Mouse (Mus musculus) lung, postnatal 0 days (tissue): Measurements from ENCODE around the gene Ints14. TPM values are rescaled to one million over a fixed set of nuclear protein-coding genes. Genes with fewer than 3 reads are reported as not detected.

Experiments used
- ATAC-seq: fragments of 200-750 bp; cut with Nextera tagmentation; 2 replicates; pipeline ENCODE4 v1.8.0; 2017; ENCODE audit warnings: moderate library complexity
- DNase-seq: peaks from one replicate; pipeline ENCODE4 v3.0.0-alpha.2; 2016; ENCODE audit warnings: low spot score
- H3K27ac ChIP-seq: fragments of 300-500 bp; sonication (generic); 2 replicates; pipeline ENCODE4 v1.5.1; 2014; ENCODE audit warnings: antibody characterized with exemption, mild to moderate bottlenecking, low read length, mixed read lengths
- H3K27me3 ChIP-seq: fragments of 300-500 bp; sonication (generic); replicated peaks from 2 replicates; pipeline ENCODE4 v1.6.1; 2014; ENCODE audit warnings: low read length, mixed read lengths; ENCODE audit not compliant: insufficient read depth
- H3K36me3 ChIP-seq: fragments of 300-500 bp; sonication (generic); 2 replicates; pipeline ENCODE4 v1.6.1; 2014; ENCODE audit warnings: low read length, mixed read lengths; ENCODE audit not compliant: insufficient read depth
- H3K4me1 ChIP-seq: fragments of 300-500 bp; sonication (generic); 2 replicates; pipeline ENCODE4 v1.6.1; 2014; ENCODE audit warnings: antibody characterized with exemption, low read depth, low read length, mixed read lengths; ENCODE audit not compliant: insufficient read depth
- H3K4me2 ChIP-seq: fragments of 300-500 bp; sonication (generic); replicated peaks from 2 replicates; pipeline ENCODE4 v1.6.1; 2014; ENCODE audit warnings: low read depth, mild to moderate bottlenecking, low read length, moderate library complexity, mixed read lengths
- H3K4me3 ChIP-seq: fragments of 300-500 bp; sonication (generic); 2 replicates; pipeline ENCODE4 v1.5.1; 2014; ENCODE audit warnings: low read depth, low read length
- H3K9ac ChIP-seq: fragments of 300-500 bp; sonication (generic); replicated peaks from 2 replicates; pipeline ENCODE4 v1.6.1; 2014; ENCODE audit warnings: low read depth, mild to moderate bottlenecking
- H3K9me3 ChIP-seq: fragments of 300-500 bp; sonication (generic); 2 replicates; pipeline ENCODE4 v1.6.1; 2016; ENCODE audit warnings: low read length, mixed read lengths
- CTCF ChIP-seq: IDR thresholded peaks from 2 replicates; pipeline ENCODE4 v1.5.1; 2016; ENCODE audit warnings: antibody characterized with exemption, mild to moderate bottlenecking
- EP300 ChIP-seq: IDR thresholded peaks from 2 replicates; pipeline ENCODE4 v1.6.1; 2016; ENCODE audit warnings: antibody characterized with exemption, mild to moderate bottlenecking, control low read depth
- WGBS: fragments of 180-500 bp; shearing (Covaris S2); extraction: QIAGEN DNeasy Blood & Tissue Kit; methylation state at CpG from one replicate; pipeline ENCODE4 v1.1.7; 2014; 5-methylcytosine and 5-hydroxymethylcytosine counted together
- microRNA-seq: library from miRNA; unstranded; fragments of <30 nt; microRNA quantifications from one replicate; pipeline ENCODE4, GENCODE M21; 2016
- polyA plus RNA-seq: library from polyadenylated mRNA; unstranded; fragments of >200 nt; fragmentation: Nextera tagmentation; extraction: Ambion mirVana; gene quantifications from 2 replicates; pipeline ENCODE4 v1.2.1, GENCODE M21; 2015

Ints14 gene
- polyA plus RNA-seq, 1 experiment from 2014 or later, result 25.5 TPM

DNA sequence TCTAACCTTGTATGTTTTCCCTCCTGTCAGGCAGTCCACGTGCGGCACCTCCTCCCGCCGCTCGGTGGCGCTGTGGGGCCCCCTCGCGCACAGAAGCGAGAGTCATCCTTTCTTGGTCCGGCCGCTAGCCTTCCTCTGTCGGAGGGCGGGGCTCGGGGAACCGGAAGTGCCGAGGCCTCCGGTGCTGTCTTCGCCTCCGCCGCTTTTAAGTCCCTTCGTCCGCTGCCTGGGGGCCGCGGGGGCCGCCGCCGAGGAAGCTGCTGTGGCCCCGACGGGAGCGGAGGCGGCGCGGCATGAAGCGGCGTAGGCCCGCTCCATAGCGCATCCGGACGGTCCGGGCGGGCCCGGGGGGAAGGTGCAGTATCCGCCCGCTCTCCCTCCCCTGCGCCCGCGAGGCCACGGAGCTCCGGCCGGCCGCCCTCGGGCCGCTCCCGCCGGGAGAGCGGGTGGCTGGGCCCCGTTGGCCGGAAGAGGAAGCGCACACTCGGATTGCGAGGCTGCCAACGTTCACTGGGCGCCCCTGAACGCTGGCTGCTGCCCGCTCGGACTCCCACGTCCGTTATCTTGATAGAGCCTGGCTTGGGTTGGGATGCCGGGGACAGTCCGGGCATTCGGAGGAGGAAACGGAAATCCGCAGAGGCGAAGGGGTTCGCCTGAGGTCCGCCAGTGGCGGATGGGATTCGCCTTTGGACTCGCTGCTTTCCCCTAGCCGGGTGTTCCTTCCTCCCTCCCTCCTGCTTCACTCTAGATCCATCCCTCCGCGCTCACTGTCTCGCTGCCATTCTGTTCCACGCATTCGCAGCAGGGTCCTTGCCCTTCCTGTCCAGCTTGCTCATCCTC is 71.8 kb downstream of the Ints14 start, which contains the start of gene Dpp8:
Gene Dpp8, plus strand, starts transcription at position 146 of the 840 bp plus-strand sequence.
- H3K4me1 ChIP-seq, result no peaks in the 10 kb centered on the region; the same call in 1 of the 2 replicates
- WGBS, result 2% methylated on average over 63 of the region's 85 CpGs
- no peaks in the 10 kb centered on the region for H3K27me3 ChIP-seq
- TF ChIP-seq EP300 (no peak), CTCF (peak; percentile 97)
- peak; percentile 96 for ATAC-seq
- H3K36me3 ChIP-seq, result peaks cover 2% of the 10 kb centered on the region; the same call in 1 of the 2 replicates
- peak within 1 kb of the TSS; percentile 84 for H3K9ac ChIP-seq
- no peaks in the 10 kb centered on the region for H3K9me3 ChIP-seq
- DNase-seq, result peak; percentile 98
- H3K4me2 ChIP-seq, result peak within 1 kb of the TSS; percentile 62
- H3K4me3 ChIP-seq, result peak within 1 kb of the TSS; percentile 76
- H3K27ac ChIP-seq, result peak within 1 kb of the TSS; percentile 97

DNA sequence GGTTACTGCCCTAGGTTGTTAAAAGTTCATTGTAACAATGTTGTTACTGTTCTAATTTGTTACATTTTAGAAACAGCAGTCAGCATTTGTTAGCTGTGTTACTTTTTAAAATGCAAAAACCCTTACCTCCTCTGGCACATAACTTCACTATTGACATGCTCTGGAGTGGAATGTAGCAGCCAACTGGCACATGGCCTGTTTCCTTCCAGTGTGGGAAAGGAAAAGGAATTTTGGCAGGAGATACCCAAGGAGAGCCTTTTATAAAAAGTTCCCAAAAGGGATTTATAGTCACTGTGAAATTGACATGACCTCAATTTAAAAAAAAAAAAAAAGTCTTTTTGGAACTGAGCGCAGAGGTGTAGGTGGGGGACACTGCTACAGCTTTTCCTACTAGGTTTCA is 75.8 kb downstream of the Ints14 start:
- DNase-seq, result peak; percentile 49
- no peak for ATAC-seq
- no peak overlapping the region for H3K9ac ChIP-seq
- no peak overlapping the region for H3K4me2 ChIP-seq
- H3K4me1 ChIP-seq, result no peaks in the 10 kb centered on the region; the same call in 1 of the 2 replicates
- H3K9me3 ChIP-seq, result no peaks in the 10 kb centered on the region
- H3K27me3 ChIP-seq, result no peaks in the 10 kb centered on the region
- H3K4me3 ChIP-seq, result no peak overlapping the region
- peaks cover 24% of the 10 kb centered on the region; the same call in 1 of the 2 replicates for H3K36me3 ChIP-seq
- WGBS, result 76% methylated on average over 1 of the region's 1 CpGs
- no peak overlapping the region for H3K27ac ChIP-seq
- TF ChIP-seq EP300, result no peak
- no peak for TF ChIP-seq CTCF

Small RNA genes within 50 kb of the gene (microRNA-seq; reads per million reads assigned to microRNA genes)
- gene Gm25640, result not detected

Other genes with a start within 250 kb of the Ints14 start
- 608 and 674 TPM in 2 replicates for gene Rab11a, start 223.1 kb upstream of the Ints14 start, polyA plus RNA-seq
- 6.3 and 7.1 TPM in 2 replicates for gene Dennd4a, start 149.6 kb upstream of the Ints14 start, polyA plus RNA-seq
- 0.04 TPM in 2 replicates for gene Slc24a1, start 9.3 kb upstream of the Ints14 start, polyA plus RNA-seq
- 88.4 and 100 TPM in 2 replicates for gene Hacd3, start 60.8 kb downstream of the Ints14 start, polyA plus RNA-seq
- 17.2 and 20.1 TPM in 2 replicates for gene Dpp8, start 71.5 kb downstream of the Ints14 start, polyA plus RNA-seq
- gene Igdcc4, start 140.6 kb downstream of the Ints14 start, polyA plus RNA-seq, result 1.7 and 1.8 TPM in 2 replicates
- gene Igdcc3, start 180.3 kb downstream of the Ints14 start, polyA plus RNA-seq, result 0.33 and 0.67 TPM in 2 replicates
- gene Parp16, start 234.4 kb downstream of the Ints14 start, polyA plus RNA-seq, result 5.3 and 5.4 TPM in 2 replicates